Mouse (Mus musculus) lung, adult 2 months (tissue): Measurements from ENCODE around the gene Klk6.

ENCODE experiments used
- CTCF ChIP-seq: fragments of 200-500 bp; IDR thresholded peaks from 2 replicates; pipeline ENCODE4 v1.5.1; 2011; ENCODE audit warnings: mild to moderate bottlenecking, low read length, control low read depth; ENCODE audit not compliant: insufficient read depth
- POLR2A ChIP-seq: fragments of 200-500 bp; IDR thresholded peaks from 2 replicates; pipeline ENCODE4 v1.6.1; 2011; ENCODE audit warnings: low read depth, mild to moderate bottlenecking, control low read depth, low read length, borderline replicate concordance; ENCODE audit errors: extremely low read depth

DNA sequence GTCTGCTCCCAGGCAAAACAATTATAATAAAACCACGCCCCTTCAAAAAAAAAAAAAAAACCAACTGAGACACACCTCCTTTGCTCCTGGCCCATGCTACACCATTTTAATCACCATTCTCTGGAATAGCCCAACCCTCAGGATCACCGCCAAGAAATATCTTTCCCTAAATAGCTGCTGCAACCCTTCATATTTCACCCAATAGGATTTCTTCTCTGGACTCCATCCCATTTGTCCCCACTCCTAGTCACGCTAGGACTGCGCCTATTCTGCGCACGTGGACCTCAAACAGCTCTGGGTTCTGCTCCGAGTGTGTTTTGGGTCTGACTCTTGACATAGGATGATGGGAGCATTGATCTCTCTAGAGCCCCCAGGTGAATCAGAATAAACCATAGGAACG is 27.9 kb upstream of the Klk6 start:
- no peak for TF ChIP-seq CTCF
- TF ChIP-seq POLR2A = no peak
